Mouse (Mus musculus): ENCODE measurements around the gene Vmn1r23. TPM values are rescaled to one million over a fixed set of nuclear protein-coding genes. Genes with fewer than 3 reads are reported as not detected.
"Not testable (repeated sequence)": the region's sequence is repeated elsewhere in the genome, so short reads cannot be mapped to it uniquely, and the experiment has no call there.

The Vmn1r23 gene
- total RNA-seq (2021) = not detected
- long read RNA-seq, experiment 1 = 0 reads
- long read RNA-seq, experiment 2 = 0 reads

DNA sequence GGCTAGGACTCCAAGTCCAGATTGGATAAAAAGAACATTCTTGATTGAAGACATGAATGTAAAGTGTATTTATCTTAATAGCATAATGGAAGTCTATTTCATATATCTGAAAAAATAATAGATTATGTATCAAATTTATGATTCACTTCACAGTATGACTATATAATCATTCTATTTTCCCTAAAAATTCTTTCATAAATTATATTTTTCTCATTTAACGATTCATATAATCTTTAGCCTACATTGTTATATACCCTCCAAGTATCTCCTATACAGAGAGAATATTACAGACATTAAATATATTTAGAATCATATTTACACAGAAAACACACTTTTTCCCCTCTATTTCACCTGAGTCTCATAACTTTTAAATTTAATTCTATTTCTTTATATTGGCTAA lies at the start of gene Vmn1r23:
Gene Vmn1r23, minus strand, starts transcription at position 101 of the 400 bp plus-strand sequence.
- DNase-seq = no peak

DNA sequence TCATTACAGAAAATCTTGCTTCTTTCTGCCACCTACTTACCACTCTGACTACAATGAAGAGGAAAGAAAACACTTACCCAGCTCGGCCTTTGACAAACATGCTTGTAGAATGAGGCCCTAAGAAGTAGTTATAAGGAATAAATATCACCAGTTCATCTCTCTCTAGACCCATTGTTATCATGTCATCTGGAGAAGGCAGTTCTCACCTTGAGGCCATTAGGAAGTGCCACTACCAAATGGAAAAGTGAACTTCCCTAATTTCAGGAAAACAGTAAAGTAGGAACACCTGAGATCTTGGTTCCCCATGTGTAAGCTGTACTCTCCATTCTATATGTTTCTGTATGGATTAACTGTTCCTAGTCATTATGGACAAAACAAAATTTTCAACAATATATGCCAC lies 34.8 kb upstream of the Vmn1r23 start, which contains the start of gene Vmn1r24:
Gene Vmn1r24, minus strand, starts transcription at position 101 of the 400 bp plus-strand sequence.
- DNase-seq = not testable (repeated sequence)

DNA sequence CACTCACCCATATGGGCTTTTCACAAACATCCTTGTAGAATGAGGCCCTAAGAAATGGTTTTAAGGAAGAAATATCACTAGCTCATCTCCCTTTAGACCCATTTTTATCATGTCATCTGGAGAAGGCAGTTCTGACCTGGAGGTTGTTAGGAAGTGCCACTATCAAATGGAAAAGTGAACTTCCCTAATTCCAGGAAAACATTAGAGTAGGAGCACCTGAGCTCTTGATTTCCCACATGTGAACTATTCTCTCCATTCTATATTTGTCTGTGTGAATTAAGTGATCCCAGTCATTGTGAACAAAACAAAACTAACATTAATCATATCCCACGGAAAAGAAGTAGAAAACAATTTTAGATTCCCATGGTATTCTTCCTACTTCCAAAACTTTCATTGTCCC lies 18.7 kb downstream of the Vmn1r23 start, which contains the start of gene Vmn1r22:
Gene Vmn1r22, minus strand, starts transcription at position 101 of the 400 bp plus-strand sequence.
- no peak for DNase-seq

Other genes starting within 250 kb of the Vmn1r23 start
- gene Pyurf, start 234.8 kb downstream of the Vmn1r23 start, total RNA-seq (2021) = 10 to 100 TPM; 22.1 to 23.2 TPM
- gene Lancl2, start 224.3 kb downstream of the Vmn1r23 start, total RNA-seq (2021) = 10 to 100 TPM; 13.6 to 13.8 TPM
- gene Vopp1, start 101.7 kb downstream of the Vmn1r23 start, total RNA-seq (2021) = 10 to 100 TPM; 22.8 to 22.9 TPM
- not detected for gene Vmn1r21, start 76.5 kb downstream of the Vmn1r23 start, total RNA-seq (2021)
- not detected for gene Vmn1r22, start 18.8 kb downstream of the Vmn1r23 start, total RNA-seq (2021)
- not detected for gene Vmn1r24, start 34.7 kb upstream of the Vmn1r23 start, total RNA-seq (2021)
- not detected for gene Vmn1r25, start 54.0 kb upstream of the Vmn1r23 start, total RNA-seq (2021)
- not detected for gene Vmn1r26, start 88.3 kb upstream of the Vmn1r23 start, total RNA-seq (2021)

Data from heart, adult 18-20 months (tissue).